Mouse (Mus musculus) B cell, adult 62 days (primary cell): ENCODE measurements around the gene Olfr806. TPM values are rescaled to one million over a fixed set of nuclear protein-coding genes. Genes with fewer than 3 reads are reported as not detected.

Source experiments
- total RNA-seq: library from RNA; stranded (reverse); gene quantifications from 4 replicates; pipeline ENCODE4 v1.2.4, GENCODE M21; 2023

Gene Olfr806
- total RNA-seq, result not detected in 4 replicates

GRCm38 (mm10) chr10:129741821-129742220 lies at the start of gene Olfr806:
Olfr806 (minus strand) TSS chr10:129741921.

DNA sequence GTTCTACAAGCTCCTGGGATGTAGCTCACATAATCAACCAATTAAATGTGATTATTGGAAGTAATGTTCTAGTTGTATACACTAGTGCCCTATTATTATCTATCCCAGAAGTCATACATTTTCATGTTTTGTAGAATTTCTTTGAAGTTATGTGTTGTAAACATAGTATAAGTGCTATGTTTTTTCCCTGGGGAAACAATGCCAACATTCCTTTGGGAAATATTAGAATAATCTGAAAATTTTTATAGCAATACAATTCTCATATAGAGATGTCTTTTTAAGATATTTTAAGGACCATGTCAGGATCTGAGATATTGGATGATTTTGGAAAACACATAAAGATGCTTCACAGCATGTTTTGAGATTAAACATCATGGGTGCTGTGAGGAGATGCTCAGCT lies 32.6 kb upstream of the Olfr806 start, which contains the start of gene Olfr809:
Gene Olfr809 (plus strand): TSS at position 301 of the 400 bp plus-strand sequence.

GRCm38 (mm10) chr10:129765182-129765581 lies 23.5 kb upstream of the Olfr806 start, which contains the start of gene Olfr808:
Olfr808 (plus strand) TSS chr10:129765482.

GRCm38 (mm10) chr10:129757693-129758092 lies 16.0 kb upstream of the Olfr806 start, which contains the start of gene Olfr807:
Olfr807 (minus strand) TSS chr10:129757793.

GRCm38 (mm10) chr10:129729275-129729674 lies 12.4 kb downstream of the Olfr806 start, which contains the start of gene Olfr805:
Olfr805 (minus strand) TSS chr10:129729375.

DNA sequence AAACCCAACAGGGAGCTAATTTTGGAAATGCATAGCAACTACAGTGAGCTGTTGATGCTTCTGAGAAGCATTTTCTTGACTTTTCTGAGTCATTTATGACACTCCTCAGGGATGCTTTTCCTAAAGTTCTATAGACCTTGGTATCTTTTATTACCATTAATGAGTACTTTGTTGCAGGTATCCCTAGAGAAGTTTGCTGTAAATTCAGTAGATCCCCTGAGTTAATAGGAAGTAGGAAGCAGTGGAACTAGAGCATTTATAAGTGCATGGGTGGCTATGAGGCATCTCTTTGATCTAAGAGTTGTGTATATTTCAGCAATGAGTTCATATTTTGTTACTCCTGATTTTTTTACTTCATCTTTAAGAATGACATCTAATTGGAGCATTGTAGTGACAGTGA lies 38.8 kb downstream of the Olfr806 start, which contains the start of gene Olfr804:
Gene Olfr804 (plus strand): TSS at position 301 of the 400 bp plus-strand sequence.

GRCm38 (mm10) chr10:129694186-129694585 lies 47.5 kb downstream of the Olfr806 start, which contains the start of gene Olfr803:
Olfr803 (minus strand) TSS chr10:129694286.

DNA sequence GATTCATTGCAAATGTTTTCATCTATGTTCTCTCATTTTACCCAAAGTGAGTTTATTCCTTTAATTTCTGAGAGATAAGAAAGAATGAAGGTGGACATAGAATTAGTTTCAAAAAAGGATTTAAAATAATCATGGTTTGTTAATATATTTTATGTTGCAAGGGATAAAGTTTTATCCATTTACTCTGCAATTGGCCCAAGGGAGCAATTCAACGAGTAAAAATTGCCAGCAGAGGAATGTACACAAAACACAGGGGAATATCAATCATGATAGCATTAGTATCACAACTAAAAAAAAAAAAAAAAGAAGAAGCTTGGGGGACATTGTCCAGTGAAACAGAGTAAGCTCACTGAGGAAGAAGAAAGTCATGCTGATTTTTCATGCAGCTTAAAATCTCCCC lies 53.7 kb downstream of the Olfr806 start, which contains the start of gene Olfr802:
Gene Olfr802 (minus strand): TSS at position 101 of the 400 bp plus-strand sequence.

Other genes starting within 250 kb of the Olfr806 start
- not detected in 4 replicates for gene Olfr790, start 243.4 kb downstream of the Olfr806 start, total RNA-seq
- gene Olfr791, start 220.1 kb downstream of the Olfr806 start, total RNA-seq, result not detected in 4 replicates
- gene Olfr792, start 202.8 kb downstream of the Olfr806 start, total RNA-seq, result not detected in 4 replicates
- gene Olfr794, start 174.3 kb downstream of the Olfr806 start, total RNA-seq, result not detected in 4 replicates
- not detected in 4 replicates for gene Olfr796, start 129.4 kb downstream of the Olfr806 start, total RNA-seq
- gene Olfr798, start 114.0 kb downstream of the Olfr806 start, total RNA-seq, result not detected in 4 replicates
- not detected in 4 replicates for gene Olfr799, start 104.4 kb downstream of the Olfr806 start, total RNA-seq
- not detected in 4 replicates for gene Olfr800, start 84.2 kb downstream of the Olfr806 start, total RNA-seq
- gene Olfr801, start 68.1 kb downstream of the Olfr806 start, total RNA-seq, result not detected in 4 replicates
- not detected in 4 replicates for gene Olfr802, start 53.8 kb downstream of the Olfr806 start, total RNA-seq
- not detected in 4 replicates for gene Olfr803, start 47.6 kb downstream of the Olfr806 start, total RNA-seq
- gene Olfr804, start 38.7 kb downstream of the Olfr806 start, total RNA-seq, result not detected in 4 replicates
- not detected in 4 replicates for gene Olfr805, start 12.5 kb downstream of the Olfr806 start, total RNA-seq
- gene Olfr807, start 15.9 kb upstream of the Olfr806 start, total RNA-seq, result not detected in 4 replicates
- gene Olfr808, start 23.6 kb upstream of the Olfr806 start, total RNA-seq, result not detected in 4 replicates
- not detected in 4 replicates for gene Olfr809, start 32.7 kb upstream of the Olfr806 start, total RNA-seq
- gene Olfr810, start 53.0 kb upstream of the Olfr806 start, total RNA-seq, result not detected in 4 replicates
- not detected in 4 replicates for gene Olfr811, start 62.5 kb upstream of the Olfr806 start, total RNA-seq
- gene Olfr812, start 104.2 kb upstream of the Olfr806 start, total RNA-seq, result not detected in 4 replicates
- not detected in 4 replicates for gene Olfr813, start 113.4 kb upstream of the Olfr806 start, total RNA-seq
- gene Olfr814, start 137.9 kb upstream of the Olfr806 start, total RNA-seq, result not detected in 4 replicates
- gene Olfr815, start 163.9 kb upstream of the Olfr806 start, total RNA-seq, result not detected in 4 replicates
- not detected in 4 replicates for gene Olfr816, start 173.7 kb upstream of the Olfr806 start, total RNA-seq
- not detected in 4 replicates for gene Olfr818, start 207.2 kb upstream of the Olfr806 start, total RNA-seq
- gene Olfr819, start 225.3 kb upstream of the Olfr806 start, total RNA-seq, result not detected in 4 replicates
- gene Olfr247, start 234.2 kb upstream of the Olfr806 start, total RNA-seq, result not detected in 4 replicates
- not detected in 4 replicates for gene Gm10310, start 243.1 kb upstream of the Olfr806 start, total RNA-seq